Mouse (Mus musculus): ENCODE data around the gene Gcnt4. TPM values are rescaled to one million over a fixed set of nuclear protein-coding genes. Genes with fewer than 3 reads are reported as not detected.
"Not testable (repeated sequence)": the region's sequence is repeated elsewhere in the genome, so short reads cannot be mapped to it uniquely, and the experiment has no call there.

The Gcnt4 gene
- polyA plus RNA-seq (2012; rRNA removed): 0.11 and 0.15 TPM in 2 replicates

- peak; percentile 58 for DNase-seq (ENCODE audit: low read depth)
- TF ChIP-seq CTCF (IDR thresholded peaks at IDR 0.05; ENCODE audit: borderline replicate concordance, extremely low read depth, insufficient read depth, insufficient read length) (no peak), POLR2A (IDR thresholded peaks at IDR 0.05; ENCODE audit: borderline replicate concordance, extremely low read depth, insufficient read depth, insufficient read length, poor library complexity, severe bottlenecking) (no peak)
These were observed at the start of gene Gcnt4 for GRCm38 (mm10) chr13:96923999-96924961. Gcnt4 (plus strand) TSS chr13:96924689.

- DNase-seq (ENCODE audit: low read depth): peak; percentile 43
- TF ChIP-seq POLR2A (IDR thresholded peaks at IDR 0.05; ENCODE audit: borderline replicate concordance, extremely low read depth, insufficient read depth, insufficient read length, poor library complexity, severe bottlenecking) (no peak), CTCF (IDR thresholded peaks at IDR 0.05; ENCODE audit: borderline replicate concordance, extremely low read depth, insufficient read depth, insufficient read length) (no peak)
These were observed 46.0 kb upstream of the Gcnt4 start for GRCm38 (mm10) chr13:96878220-96879057.

GRCm38 (mm10) chr13:96884534-96884933, 40.0 kb upstream of the Gcnt4 start:
- TF ChIP-seq CTCF (IDR thresholded peaks at IDR 0.05; ENCODE audit: borderline replicate concordance, extremely low read depth, insufficient read depth, insufficient read length) (no peak), POLR2A (IDR thresholded peaks at IDR 0.05; ENCODE audit: borderline replicate concordance, extremely low read depth, insufficient read depth, insufficient read length, poor library complexity, severe bottlenecking) (no peak)
- no peak for DNase-seq (ENCODE audit: low read depth)

- no peak for TF ChIP-seq POLR2A (IDR thresholded peaks at IDR 0.05; ENCODE audit: borderline replicate concordance, extremely low read depth, insufficient read depth, insufficient read length, poor library complexity, severe bottlenecking)
- no peak for TF ChIP-seq CTCF (IDR thresholded peaks at IDR 0.05; ENCODE audit: borderline replicate concordance, extremely low read depth, insufficient read depth, insufficient read length)
- DNase-seq (ENCODE audit: low read depth): no peak
These were observed 34.5 kb upstream of the Gcnt4 start for GRCm38 (mm10) chr13:96889985-96890384.

GRCm38 (mm10) chr13:96895144-96895543, 29.3 kb upstream of the Gcnt4 start:
- DNase-seq (ENCODE audit: low read depth): no peak
- TF ChIP-seq POLR2A (IDR thresholded peaks at IDR 0.05; ENCODE audit: borderline replicate concordance, extremely low read depth, insufficient read depth, insufficient read length, poor library complexity, severe bottlenecking) (no peak), CTCF (IDR thresholded peaks at IDR 0.05; ENCODE audit: borderline replicate concordance, extremely low read depth, insufficient read depth, insufficient read length) (no peak)

- DNase-seq (ENCODE audit: low read depth): no peak
- no peak for TF ChIP-seq CTCF (IDR thresholded peaks at IDR 0.05; ENCODE audit: borderline replicate concordance, extremely low read depth, insufficient read depth, insufficient read length)
These were observed 17.8 kb upstream of the Gcnt4 start for GRCm38 (mm10) chr13:96906717-96907116.

- no peak for DNase-seq (ENCODE audit: low read depth)
- TF ChIP-seq CTCF (IDR thresholded peaks at IDR 0.05; ENCODE audit: borderline replicate concordance, extremely low read depth, insufficient read depth, insufficient read length): no peak
These were observed 13.3 kb upstream of the Gcnt4 start for GRCm38 (mm10) chr13:96911202-96911601.

GRCm38 (mm10) chr13:96923134-96923533, 1.4 kb upstream of the Gcnt4 start:
- not testable (repeated sequence) for DNase-seq (ENCODE audit: low read depth)

- DNase-seq (ENCODE audit: low read depth): peak; percentile 41
- TF ChIP-seq POLR2A (IDR thresholded peaks at IDR 0.05; ENCODE audit: borderline replicate concordance, extremely low read depth, insufficient read depth, insufficient read length, poor library complexity, severe bottlenecking) (no peak), CTCF (IDR thresholded peaks at IDR 0.05; ENCODE audit: borderline replicate concordance, extremely low read depth, insufficient read depth, insufficient read length) (no peak)
These were observed 676 bp downstream of the Gcnt4 start for GRCm38 (mm10) chr13:96924985-96925745.

GRCm38 (mm10) chr13:96925991-96926725, 1.7 kb downstream of the Gcnt4 start:
- no peak for DNase-seq (ENCODE audit: low read depth)
- TF ChIP-seq CTCF (IDR thresholded peaks at IDR 0.05; ENCODE audit: borderline replicate concordance, extremely low read depth, insufficient read depth, insufficient read length): no peak
- TF ChIP-seq POLR2A (IDR thresholded peaks at IDR 0.05; ENCODE audit: borderline replicate concordance, extremely low read depth, insufficient read depth, insufficient read length, poor library complexity, severe bottlenecking): no peak

GRCm38 (mm10) chr13:96927781-96928180, 3.3 kb downstream of the Gcnt4 start:
- TF ChIP-seq CTCF (IDR thresholded peaks at IDR 0.05; ENCODE audit: borderline replicate concordance, extremely low read depth, insufficient read depth, insufficient read length) (no peak), POLR2A (IDR thresholded peaks at IDR 0.05; ENCODE audit: borderline replicate concordance, extremely low read depth, insufficient read depth, insufficient read length, poor library complexity, severe bottlenecking) (no peak)
- DNase-seq (ENCODE audit: low read depth): no peak

All from brain, embryonic 14.5 days (tissue).